Mouse (Mus musculus) kidney, postnatal 25 days (tissue): Measurements from ENCODE around the gene Tmem150b.

Experiments
- DNase-seq, 2 experiments: peaks; one replicate each; pipeline ENCODE4 v3.0.0; 2021; ENCODE audit warnings: mixed read lengths in 2 of 2

The Tmem150b gene

GRCm38 (mm10) chr7:4725169-4725568 lies at the start of gene Tmem150b:
Gene Tmem150b (minus strand): TSS chr7:4725249.
- DNase-seq, result no peak

GRCm38 (mm10) chr7:4771202-4771601 lies 46.2 kb upstream of the Tmem150b start, which contains the start of gene Fam71e2:
Gene Fam71e2 (minus strand): TSS chr7:4771302.
- DNase-seq, result no peak

- DNase-seq, result peak in 1 of 2 experiments; percentile 4
Observed at GRCm38 (mm10) chr7:4764946-4765710, 40.1 kb upstream of the Tmem150b start.

- DNase-seq, result peak in 1 of 2 experiments; percentile 17
Observed at GRCm38 (mm10) chr7:4759670-4760069, 34.6 kb upstream of the Tmem150b start.

GRCm38 (mm10) chr7:4752821-4753570 lies 27.9 kb upstream of the Tmem150b start, which contains the start of gene Cox6b2:
Gene Cox6b2 (minus strand): TSS chr7:4753094.
- peak; percentile 88 to 91 for DNase-seq

GRCm38 (mm10) chr7:4751971-4752820 lies 27.1 kb upstream of the Tmem150b start:
- DNase-seq, result peak; percentile 69 to 80

GRCm38 (mm10) chr7:4749169-4749568 lies 24.1 kb upstream of the Tmem150b start:
- DNase-seq, result no peak

GRCm38 (mm10) chr7:4748321-4748720 lies 23.3 kb upstream of the Tmem150b start:
- no peak for DNase-seq

GRCm38 (mm10) chr7:4747156-4747899 lies 22.3 kb upstream of the Tmem150b start:
- DNase-seq, result no peak

- DNase-seq, result no peak
Observed at GRCm38 (mm10) chr7:4746326-4746980, 21.4 kb upstream of the Tmem150b start.

GRCm38 (mm10) chr7:4744886-4745285 lies 19.8 kb upstream of the Tmem150b start:
- DNase-seq, result no peak

- no peak for DNase-seq
Observed at GRCm38 (mm10) chr7:4743354-4743753, 18.3 kb upstream of the Tmem150b start.

GRCm38 (mm10) chr7:4742482-4742819 lies 17.4 kb upstream of the Tmem150b start:
- DNase-seq, result no peak

GRCm38 (mm10) chr7:4741672-4742481 lies 16.8 kb upstream of the Tmem150b start:
- no peak for DNase-seq

GRCm38 (mm10) chr7:4741151-4741550 lies 16.1 kb upstream of the Tmem150b start:
- peak; percentile 76 to 91 for DNase-seq

GRCm38 (mm10) chr7:4740309-4740727 lies 15.3 kb upstream of the Tmem150b start:
- no peak for DNase-seq

- peak; percentile 99 for DNase-seq
Observed at GRCm38 (mm10) chr7:4739544-4740275, 14.7 kb upstream of the Tmem150b start, which contains the start of gene Kmt5c. Gene Kmt5c (plus strand): TSS chr7:4740115.

- no peak for DNase-seq
Observed at GRCm38 (mm10) chr7:4739041-4739543, 14.0 kb upstream of the Tmem150b start.

- peak; percentile 64 to 67 for DNase-seq
Observed at GRCm38 (mm10) chr7:4732968-4733392, 7.9 kb upstream of the Tmem150b start.

- no peak for DNase-seq
Observed at GRCm38 (mm10) chr7:4731090-4731489, 6.0 kb upstream of the Tmem150b start.
